Mouse (Mus musculus): ENCODE measurements around the gene Dtx3. TPM values are rescaled to one million over a fixed set of nuclear protein-coding genes. Genes with fewer than 3 reads are reported as not detected.

Dtx3 gene
- polyA plus RNA-seq, 1 experiment from 2014 or later = 90.4 TPM

GRCm38 (mm10) chr10:127190398-127191190 is 4.9 kb downstream of the Dtx3 start:
- peak overlapping the region; percentile 76 for H3K4me2 ChIP-seq
- no peak for ATAC-seq (ENCODE audit: insufficient read depth, low FRiP score, low read depth)
- 40% methylated on average over 14 of the region's 14 CpGs for WGBS
- peak overlapping the region; percentile 94 for H3K27ac ChIP-seq
- H3K9me3 ChIP-seq = no peaks in the 10 kb centered on the region
- H3K4me1 ChIP-seq = peaks cover 43% of the 10 kb centered on the region
- H3K4me3 ChIP-seq (replicated peaks) = peak overlapping the region; percentile 60
- H3K36me3 ChIP-seq = peaks cover 25% of the 10 kb centered on the region
- no peak overlapping the region for H3K9ac ChIP-seq
- H3K27me3 ChIP-seq (replicated peaks) = no peaks in the 10 kb centered on the region

GRCm38 (mm10) chr10:127189651-127190381 is 5.7 kb downstream of the Dtx3 start, which contains the start of gene Arhgef25:
Arhgef25 (minus strand) TSS chr10:127190083.
- H3K4me2 ChIP-seq = peak within 1 kb of the TSS; percentile 76
- peaks cover 39% of the 10 kb centered on the region for H3K4me1 ChIP-seq
- peak within 1 kb of the TSS; percentile 60 for H3K4me3 ChIP-seq (replicated peaks)
- peak within 1 kb of the TSS; percentile 65 for H3K9ac ChIP-seq
- 4% methylated on average over 33 of the region's 35 CpGs for WGBS
- H3K9me3 ChIP-seq = no peaks in the 10 kb centered on the region
- H3K36me3 ChIP-seq = peaks cover 25% of the 10 kb centered on the region
- peak within 1 kb of the TSS; percentile 94 for H3K27ac ChIP-seq
- H3K27me3 ChIP-seq (replicated peaks) = no peaks in the 10 kb centered on the region
- peak; percentile 40 for ATAC-seq (ENCODE audit: insufficient read depth, low FRiP score, low read depth)

GRCm38 (mm10) chr10:127189116-127189650 is 6.3 kb downstream of the Dtx3 start:
- peak overlapping the region; percentile 76 for H3K4me2 ChIP-seq
- H3K9ac ChIP-seq = peak overlapping the region; percentile 65
- peak overlapping the region; percentile 60 for H3K4me3 ChIP-seq (replicated peaks)
- 0 out of 2 replicates have a peak, but pooled peaks have one; percentile 8 for ATAC-seq (ENCODE audit: insufficient read depth, low FRiP score, low read depth)
- H3K36me3 ChIP-seq = peaks cover 25% of the 10 kb centered on the region
- H3K27ac ChIP-seq = peak overlapping the region; percentile 94
- whole genome bisulfite sequencing = under 1% methylated on average over 26 of the region's 26 CpGs
- H3K4me1 ChIP-seq = peaks cover 33% of the 10 kb centered on the region
- no peaks in the 10 kb centered on the region for H3K27me3 ChIP-seq (replicated peaks)
- no peaks in the 10 kb centered on the region for H3K9me3 ChIP-seq

GRCm38 (mm10) chr10:127188465-127189115 is 6.9 kb downstream of the Dtx3 start:
- peak; percentile 78 for ATAC-seq (ENCODE audit: insufficient read depth, low FRiP score, low read depth)

GRCm38 (mm10) chr10:127188079-127188453 is 7.5 kb downstream of the Dtx3 start:
- WGBS = 2% methylated on average over 14 of the region's 21 CpGs
- Histone ChIP-seq H3K9ac (peak overlapping the region; percentile 20), H3K4me1 (peaks cover 41% of the 10 kb centered on the region), H3K4me3 (replicated peaks) (peak overlapping the region; percentile 60), H3K27me3 (replicated peaks) (0 out of 2 replicates have a peak, but pooled peaks cover 3% of the 10 kb centered on the region), H3K27ac (peak overlapping the region; percentile 94), H3K9me3 (no peaks in the 10 kb centered on the region), H3K4me2 (peak overlapping the region; percentile 76), H3K36me3 (peaks cover 25% of the 10 kb centered on the region)
- no peak for ATAC-seq (ENCODE audit: insufficient read depth, low FRiP score, low read depth)

More at GRCm38 (mm10) chr10:127188465-127189115, 6.9 kb downstream of the Dtx3 start:
- peaks cover 37% of the 10 kb centered on the region for H3K4me1 ChIP-seq
- 0% methylated on average over 46 of the region's 46 CpGs for WGBS
- peak overlapping the region; percentile 65 for H3K9ac ChIP-seq
- peak overlapping the region; percentile 94 for H3K27ac ChIP-seq
- H3K4me2 ChIP-seq = peak overlapping the region; percentile 76
- H3K36me3 ChIP-seq = peaks cover 25% of the 10 kb centered on the region
- H3K9me3 ChIP-seq = no peaks in the 10 kb centered on the region
- H3K4me3 ChIP-seq (replicated peaks) = peak overlapping the region; percentile 60
- no peaks in the 10 kb centered on the region for H3K27me3 ChIP-seq (replicated peaks)

- H3K4me2 ChIP-seq = peak overlapping the region; percentile 76
- H3K27ac ChIP-seq = peak overlapping the region; percentile 94
- no peaks in the 10 kb centered on the region for H3K9me3 ChIP-seq
- 0 out of 2 replicates have a peak, but pooled peaks cover 9% of the 10 kb centered on the region for H3K27me3 ChIP-seq (replicated peaks)
- no peak for ATAC-seq (ENCODE audit: insufficient read depth, low FRiP score, low read depth)
- 45% methylated on average over 10 of the region's 10 CpGs for WGBS
- H3K4me1 ChIP-seq = peaks cover 40% of the 10 kb centered on the region
- H3K36me3 ChIP-seq = peaks cover 20% of the 10 kb centered on the region
- peak overlapping the region; percentile 60 for H3K4me3 ChIP-seq (replicated peaks)
- no peak overlapping the region for H3K9ac ChIP-seq
These were observed 8.0 kb downstream of the Dtx3 start for GRCm38 (mm10) chr10:127187371-127188078.

GRCm38 (mm10) chr10:127186451-127186850 is 9.1 kb downstream of the Dtx3 start:
- H3K9ac ChIP-seq = no peak overlapping the region
- ATAC-seq (ENCODE audit: insufficient read depth, low FRiP score, low read depth) = no peak
- H3K4me3 ChIP-seq (replicated peaks) = no peak overlapping the region
- peaks cover 17% of the 10 kb centered on the region; the same call in 1 of the 2 replicates for H3K36me3 ChIP-seq
- H3K9me3 ChIP-seq = no peaks in the 10 kb centered on the region
- peaks cover 36% of the 10 kb centered on the region for H3K4me1 ChIP-seq
- 75% methylated on average over 1 of the region's 1 CpGs for WGBS
- H3K4me2 ChIP-seq = no peak overlapping the region
- no peak overlapping the region for H3K27ac ChIP-seq
- H3K27me3 ChIP-seq (replicated peaks) = 0 out of 2 replicates have a peak, but pooled peaks cover 13% of the 10 kb centered on the region

- no peaks in the 10 kb centered on the region for H3K9me3 ChIP-seq
- peaks cover 17% of the 10 kb centered on the region; the same call in 1 of the 2 replicates for H3K36me3 ChIP-seq
- ATAC-seq (ENCODE audit: insufficient read depth, low FRiP score, low read depth) = no peak
- H3K4me1 ChIP-seq = peaks cover 29% of the 10 kb centered on the region
- WGBS = 79% methylated on average over 15 of the region's 15 CpGs
- no peak overlapping the region for H3K4me3 ChIP-seq (replicated peaks)
- H3K27me3 ChIP-seq (replicated peaks) = peaks cover 22% of the 10 kb centered on the region
- no peak overlapping the region for H3K27ac ChIP-seq
- no peak overlapping the region for H3K9ac ChIP-seq
- no peak overlapping the region for H3K4me2 ChIP-seq
These were observed 10.0 kb downstream of the Dtx3 start for GRCm38 (mm10) chr10:127185506-127185905.

- 70% methylated on average over 9 of the region's 9 CpGs for WGBS
- H3K9ac ChIP-seq = no peak overlapping the region
- H3K27ac ChIP-seq = no peak overlapping the region
- no peak overlapping the region for H3K4me3 ChIP-seq (replicated peaks)
- peaks cover 26% of the 10 kb centered on the region for H3K27me3 ChIP-seq (replicated peaks)
- peaks cover 29% of the 10 kb centered on the region for H3K4me1 ChIP-seq
- no peak overlapping the region for H3K4me2 ChIP-seq
- no peaks in the 10 kb centered on the region for H3K9me3 ChIP-seq
- peaks cover 17% of the 10 kb centered on the region; the same call in 1 of the 2 replicates for H3K36me3 ChIP-seq
- ATAC-seq (ENCODE audit: insufficient read depth, low FRiP score, low read depth) = no peak
These were observed 10.4 kb downstream of the Dtx3 start for GRCm38 (mm10) chr10:127185101-127185500.

- Histone ChIP-seq H3K4me1 (peaks cover 19% of the 10 kb centered on the region), H3K4me2 (peak overlapping the region; percentile 33), H3K9ac (no peak overlapping the region), H3K27ac (no peak overlapping the region), H3K9me3 (no peaks in the 10 kb centered on the region), H3K27me3 (replicated peaks) (peaks cover 38% of the 10 kb centered on the region), H3K36me3 (peaks cover 17% of the 10 kb centered on the region; the same call in 1 of the 2 replicates), H3K4me3 (replicated peaks) (peak overlapping the region; percentile 3; the same call in 1 of the 2 replicates)
- 0 out of 2 replicates have a peak, but pooled peaks have one; percentile 16 for ATAC-seq (ENCODE audit: insufficient read depth, low FRiP score, low read depth)
- WGBS = 21% methylated on average over 20 of the region's 20 CpGs
These were observed 11.8 kb downstream of the Dtx3 start for GRCm38 (mm10) chr10:127183759-127184158.

GRCm38 (mm10) chr10:127182624-127183023 is 12.9 kb downstream of the Dtx3 start:
- WGBS = 88% methylated on average over 4 of the region's 4 CpGs
- no peak overlapping the region for H3K27ac ChIP-seq
- no peaks in the 10 kb centered on the region for H3K9me3 ChIP-seq
- no peak overlapping the region for H3K4me3 ChIP-seq (replicated peaks)
- H3K4me2 ChIP-seq = no peak overlapping the region
- H3K9ac ChIP-seq = no peak overlapping the region
- no peak for ATAC-seq (ENCODE audit: insufficient read depth, low FRiP score, low read depth)
- H3K27me3 ChIP-seq (replicated peaks) = peaks cover 48% of the 10 kb centered on the region
- H3K4me1 ChIP-seq = peaks cover 29% of the 10 kb centered on the region
- H3K36me3 ChIP-seq = peaks cover 17% of the 10 kb centered on the region; the same call in 1 of the 2 replicates

Measured in stomach, embryonic 15.5 days (tissue).